Mouse (Mus musculus): ENCODE measurements around the gene Oas1a.

DNA sequence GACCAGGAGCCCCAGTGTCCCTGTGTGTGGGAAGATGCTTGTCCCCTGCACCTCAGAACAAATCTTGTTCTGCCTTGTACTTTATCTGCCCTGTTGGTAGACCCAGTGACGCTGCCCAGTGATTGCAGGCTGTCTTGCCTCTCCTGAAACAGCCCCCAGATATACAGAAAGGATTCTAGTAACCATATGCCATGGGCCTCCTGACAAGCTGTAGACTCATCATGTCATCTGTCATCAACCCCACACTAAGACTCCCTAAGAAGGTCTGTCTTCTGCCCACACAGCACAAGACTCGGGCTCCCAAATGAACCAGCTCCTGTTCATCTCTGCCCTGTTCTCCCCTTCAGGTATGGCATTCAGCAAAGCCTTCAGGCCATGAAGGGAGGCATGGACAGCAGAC lies 48.1 kb downstream of the Oas1a start:
- TF ChIP-seq POLR2A (IDR thresholded peaks at IDR 0.05; ENCODE audit: low read depth, low read length) (no peak), CTCF (IDR thresholded peaks at IDR 0.05; ENCODE audit: borderline replicate concordance, insufficient read depth, low read length) (no peak)

Data from embryonic fibroblast, embryonic 13.5 days (primary cell).